Mouse (Mus musculus): Measurements from ENCODE around the gene Efl1. TPM values are rescaled to one million over a fixed set of nuclear protein-coding genes. Genes with fewer than 3 reads are reported as not detected.

The Efl1 gene
- total and polyA plus RNA-seq, 3 experiments, result 12.6 to 15.6 TPM; not detected in 1

DNA sequence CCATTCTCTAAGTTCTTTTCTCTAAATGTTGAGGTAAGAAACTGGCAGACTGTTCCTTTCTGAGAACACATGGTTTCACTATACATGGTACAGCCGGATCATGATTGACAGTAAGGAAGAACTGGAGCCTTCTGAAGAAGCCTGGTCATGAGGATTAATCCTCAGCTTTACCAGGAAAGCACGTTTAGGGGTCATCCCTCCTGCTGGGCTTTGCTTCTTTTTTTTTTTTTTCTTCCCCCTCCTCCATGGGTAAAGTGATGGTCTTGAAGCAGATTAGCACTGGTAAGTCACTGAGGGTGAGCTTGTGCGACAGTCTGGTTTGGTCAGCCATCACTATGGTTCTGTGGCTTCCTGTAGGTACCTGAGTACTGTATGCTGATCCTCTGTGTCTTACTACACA, 76.1 kb downstream of the Efl1 start:
- no peak for DNase-seq (ENCODE audit: low read depth, low spot score)
- Histone ChIP-seq H3K9me3 (replicated peaks; ENCODE audit: insufficient read depth, low read length) (no peaks in the 10 kb centered on the region), H3K4me1 (ENCODE audit: control insufficient read depth in 1 of 2, insufficient read depth in 2 of 2, low read length in 2 of 2) (no peaks in the 10 kb centered on the region), H3K27ac (ENCODE audit: control insufficient read depth, low read depth, low read length) (no peak overlapping the region), H3K36me3 (ENCODE audit: control insufficient read depth in 1 of 2, insufficient read depth in 2 of 2, low read length in 2 of 2) (no peaks in the 10 kb centered on the region), H3K79me2 (ENCODE audit: control insufficient read depth, insufficient read depth, low read length, poor library complexity) (no peaks in the 10 kb centered on the region), H3K9ac (ENCODE audit: control insufficient read depth, low read depth, low read length, poor library complexity, severe bottlenecking) (no peak overlapping the region), H3K4me3 (ENCODE audit: control insufficient read depth in 1 of 2, insufficient read depth in 1 of 2, low read depth in 2 of 2, low read length in 2 of 2) (no peak overlapping the region), H3K27me3 (ENCODE audit: control insufficient read depth in 1 of 2, insufficient read depth in 2 of 2, low read length in 2 of 2) (no peaks in the 10 kb centered on the region)
- TF ChIP-seq HCFC1 (IDR thresholded peaks at IDR 0.05; ENCODE audit: low read depth, low read length) (no peak), NELFE (IDR thresholded peaks at IDR 0.05; ENCODE audit: low read depth, low read length) (no peak), POLR2AphosphoS5 (IDR thresholded peaks at IDR 0.05; ENCODE audit: borderline replicate concordance, low read depth, low read length) (no peak), ZNF384 (IDR thresholded peaks at IDR 0.05; ENCODE audit: low read depth, low read length) (no peak), MYB (IDR thresholded peaks at IDR 0.05; ENCODE audit: low read depth, low read length) (no peak), SIN3A (IDR thresholded peaks at IDR 0.05; ENCODE audit: low read length) (no peak), ETS1 (IDR thresholded peaks at IDR 0.05; ENCODE audit: low read depth, low read length) (no peak), MXI1 (IDR thresholded peaks at IDR 0.05; ENCODE audit: low read depth, low read length) (no peak), USF1 (IDR thresholded peaks at IDR 0.05; ENCODE audit: low read depth, low read length) (no peak), CHD2 (IDR thresholded peaks at IDR 0.05; ENCODE audit: low read length) (no peak)

DNA sequence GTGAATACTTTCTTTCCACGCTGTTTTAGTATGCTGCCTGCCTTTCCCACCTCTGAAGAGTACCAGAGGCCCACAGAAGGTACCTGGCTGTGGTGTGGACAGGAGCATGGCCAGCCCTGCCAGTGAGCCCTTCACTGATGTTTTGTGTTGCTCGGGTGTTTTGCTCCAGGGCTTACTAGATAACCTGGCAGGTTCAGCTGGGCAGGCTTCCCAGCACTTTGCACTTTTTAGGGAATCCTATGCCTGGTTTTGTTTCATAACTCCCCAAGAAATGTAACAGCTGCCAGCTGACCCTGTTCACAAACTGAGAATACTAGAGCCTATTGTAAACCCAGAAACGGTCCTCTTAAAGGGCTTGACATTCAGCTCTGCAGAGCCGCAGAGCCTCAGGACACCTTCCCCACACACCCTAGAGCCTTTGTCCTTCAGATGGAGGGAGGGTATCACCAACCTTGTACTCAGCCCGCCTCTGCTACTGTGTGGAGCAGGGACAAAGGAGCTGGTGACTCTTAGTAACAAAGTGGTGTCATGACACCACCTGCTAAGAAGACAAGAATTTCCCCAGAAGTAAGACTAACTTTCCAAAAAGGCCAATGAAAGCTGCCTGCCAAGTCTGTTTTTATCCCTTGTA, 76.7 kb downstream of the Efl1 start:
- Histone ChIP-seq H3K36me3 (ENCODE audit: control insufficient read depth in 1 of 2, insufficient read depth in 2 of 2, low read length in 2 of 2) (no peaks in the 10 kb centered on the region), H3K9me3 (replicated peaks; ENCODE audit: insufficient read depth, low read length) (no peaks in the 10 kb centered on the region), H3K4me1 (ENCODE audit: control insufficient read depth in 1 of 2, insufficient read depth in 2 of 2, low read length in 2 of 2) (no peaks in the 10 kb centered on the region), H3K79me2 (ENCODE audit: control insufficient read depth, insufficient read depth, low read length, poor library complexity) (no peaks in the 10 kb centered on the region), H3K27ac (ENCODE audit: control insufficient read depth, low read depth, low read length) (no peak overlapping the region), H3K4me3 (ENCODE audit: control insufficient read depth in 1 of 2, insufficient read depth in 1 of 2, low read depth in 2 of 2, low read length in 2 of 2) (no peak overlapping the region), H3K27me3 (ENCODE audit: control insufficient read depth in 1 of 2, insufficient read depth in 2 of 2, low read length in 2 of 2) (no peaks in the 10 kb centered on the region), H3K9ac (ENCODE audit: control insufficient read depth, low read depth, low read length, poor library complexity, severe bottlenecking) (no peak overlapping the region)
- TF ChIP-seq MAX (IDR thresholded peaks at IDR 0.05; ENCODE audit: low read length) (no peak), HCFC1 (IDR thresholded peaks at IDR 0.05; ENCODE audit: low read depth, low read length) (no peak), SMC3 (IDR thresholded peaks at IDR 0.05; ENCODE audit: low read depth, low read length) (no peak), ZNF384 (IDR thresholded peaks at IDR 0.05; ENCODE audit: low read depth, low read length) (no peak), USF1 (IDR thresholded peaks at IDR 0.05; ENCODE audit: low read depth, low read length) (no peak), MEF2A (IDR thresholded peaks at IDR 0.05; ENCODE audit: extremely low read depth, insufficient replicate concordance, low read depth, low read length, poor library complexity, severe bottlenecking) (no peak), CHD2 (IDR thresholded peaks at IDR 0.05; ENCODE audit: low read length) (no peak), USF2 (IDR thresholded peaks at IDR 0.05; ENCODE audit: borderline replicate concordance in 1 of 2, insufficient read depth in 1 of 2, low read depth in 1 of 2, low read length in 2 of 2) (no peak), ZC3H11A (IDR thresholded peaks at IDR 0.05; ENCODE audit: low read depth, low read length) (no peak), CTCF (IDR thresholded peaks at IDR 0.05 in 2 of 3, conservative IDR thresholded peaks at IDR 0.05 in 1 of 3; ENCODE audit: control insufficient read depth in 1 of 3, insufficient read depth in 1 of 3, low read depth in 2 of 3, low read length in 3 of 3, poor library complexity in 1 of 3, severe bottlenecking in 1 of 3) (no peak), POLR2AphosphoS5 (IDR thresholded peaks at IDR 0.05; ENCODE audit: borderline replicate concordance, low read depth, low read length) (no peak), JUND (IDR thresholded peaks at IDR 0.05; ENCODE audit: low read depth, low read length) (no peak), ELF1 (IDR thresholded peaks at IDR 0.05; ENCODE audit: low read depth, low read length) (no peak), ETS1 (IDR thresholded peaks at IDR 0.05; ENCODE audit: low read depth, low read length) (no peak), MAFK (IDR thresholded peaks at IDR 0.05; ENCODE audit: borderline replicate concordance, low read depth, low read length) (no peak), MXI1 (IDR thresholded peaks at IDR 0.05; ENCODE audit: low read depth, low read length) (no peak), TBP (IDR thresholded peaks at IDR 0.05; ENCODE audit: low read depth, low read length) (no peak), RCOR1 (IDR thresholded peaks at IDR 0.05; ENCODE audit: low read depth, low read length) (no peak)
- DNase-seq (ENCODE audit: low read depth, low spot score), result no peak

Data from MEL (cell line).